Mouse (Mus musculus): Measurements from ENCODE around the gene Adgrl2. TPM values are rescaled to one million over a fixed set of nuclear protein-coding genes. Genes with fewer than 3 reads are reported as not detected.

Gene Adgrl2
- polyA plus RNA-seq, 1 experiment from 2014 or later, result 138 TPM

GRCm38 (mm10) chr3:148833070-148833769 is 157.1 kb downstream of the Adgrl2 start:
- Histone ChIP-seq H3K9ac (no peak overlapping the region), H3K4me3 (no peak overlapping the region), H3K9me3 (no peaks in the 10 kb centered on the region), H3K36me3 (peaks cover 43% of the 10 kb centered on the region), H3K4me2 (no peak overlapping the region), H3K27me3 (no peaks in the 10 kb centered on the region), H3K27ac (replicated peaks) (no peak overlapping the region), H3K4me1 (replicated peaks) (peaks cover 3% of the 10 kb centered on the region; the same call in 1 of the 2 replicates)
- no peak for ATAC-seq (ENCODE audit: low FRiP score, low read depth)
- 92% methylated on average over 20 of the region's 20 CpGs for WGBS

GRCm38 (mm10) chr3:148832001-148832400 is 158.4 kb downstream of the Adgrl2 start:
- Histone ChIP-seq H3K9ac (no peak overlapping the region), H3K27me3 (no peaks in the 10 kb centered on the region), H3K9me3 (no peaks in the 10 kb centered on the region), H3K36me3 (peaks cover 38% of the 10 kb centered on the region), H3K4me1 (replicated peaks) (no peaks in the 10 kb centered on the region; the same call in 1 of the 2 replicates), H3K4me3 (no peak overlapping the region), H3K27ac (replicated peaks) (no peak overlapping the region), H3K4me2 (no peak overlapping the region)
- 56% methylated on average over 4 of the region's 4 CpGs for WGBS
- 0 out of 2 replicates have a peak, but pooled peaks have one; percentile 56 for ATAC-seq (ENCODE audit: low FRiP score, low read depth)

- Histone ChIP-seq H3K27ac (replicated peaks) (no peak overlapping the region), H3K4me1 (replicated peaks) (no peaks in the 10 kb centered on the region; the same call in 1 of the 2 replicates), H3K9ac (no peak overlapping the region), H3K27me3 (no peaks in the 10 kb centered on the region), H3K4me2 (no peak overlapping the region), H3K36me3 (peaks cover 30% of the 10 kb centered on the region), H3K4me3 (no peak overlapping the region), H3K9me3 (no peaks in the 10 kb centered on the region)
- no peak for ATAC-seq (ENCODE audit: low FRiP score, low read depth)
- 61% methylated on average over 10 of the region's 10 CpGs for WGBS
Observed at GRCm38 (mm10) chr3:148828519-148828918, 161.8 kb downstream of the Adgrl2 start.

DNA sequence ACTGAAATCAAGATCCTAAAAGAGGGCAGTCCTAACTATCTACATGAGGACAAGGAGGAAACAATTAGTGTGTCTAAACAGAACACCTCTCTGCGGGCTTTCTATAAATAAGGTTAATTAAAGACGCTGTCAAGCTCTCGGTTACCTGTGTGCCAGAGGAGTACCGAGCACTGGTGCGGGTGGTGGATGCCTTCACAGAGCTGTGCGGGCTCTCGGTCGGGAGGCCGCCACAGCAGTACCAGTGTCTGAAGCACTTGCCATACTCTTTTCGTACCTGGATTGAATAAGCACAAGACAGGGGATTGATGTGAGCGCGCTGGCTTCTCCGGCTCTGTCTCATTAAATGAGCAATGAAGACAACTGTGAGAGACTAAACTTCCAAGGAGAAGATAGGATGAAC is 166.8 kb downstream of the Adgrl2 start:
- H3K36me3 ChIP-seq, result peaks cover 53% of the 10 kb centered on the region
- no peak for ATAC-seq (ENCODE audit: low FRiP score, low read depth)
- no peak overlapping the region for H3K4me3 ChIP-seq
- no peak overlapping the region for H3K4me2 ChIP-seq
- H3K9ac ChIP-seq, result no peak overlapping the region
- no peaks in the 10 kb centered on the region for H3K27me3 ChIP-seq
- H3K9me3 ChIP-seq, result no peaks in the 10 kb centered on the region
- H3K27ac ChIP-seq (replicated peaks), result no peak overlapping the region
- 95% methylated on average over 13 of the region's 13 CpGs for WGBS
- no peaks in the 10 kb centered on the region for H3K4me1 ChIP-seq (replicated peaks)

DNA sequence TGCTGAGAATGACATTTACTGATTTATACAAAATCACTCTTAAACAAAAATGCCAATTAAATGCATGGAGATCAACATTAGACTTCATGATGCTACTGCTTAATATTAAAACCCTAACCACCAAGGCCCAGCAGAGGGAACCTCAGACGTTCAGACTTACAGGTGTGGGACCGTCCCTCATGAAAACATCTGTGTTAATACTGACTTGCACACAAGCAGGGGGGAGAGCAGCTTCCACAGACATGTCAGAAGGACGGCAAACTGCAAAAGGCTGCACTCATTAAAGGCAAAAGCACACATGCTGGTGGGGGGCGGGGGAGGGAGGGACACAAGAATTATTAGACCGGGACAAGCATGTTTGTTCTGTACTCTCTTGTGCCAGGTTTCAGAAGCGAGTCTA is 168.7 kb downstream of the Adgrl2 start:
- no peaks in the 10 kb centered on the region for H3K4me1 ChIP-seq (replicated peaks)
- peaks cover 68% of the 10 kb centered on the region for H3K36me3 ChIP-seq
- H3K27me3 ChIP-seq, result no peaks in the 10 kb centered on the region
- WGBS, result 75% methylated on average over 6 of the region's 6 CpGs
- no peaks in the 10 kb centered on the region for H3K9me3 ChIP-seq
- H3K4me3 ChIP-seq, result no peak overlapping the region
- no peak overlapping the region for H3K4me2 ChIP-seq
- H3K9ac ChIP-seq, result no peak overlapping the region
- H3K27ac ChIP-seq (replicated peaks), result no peak overlapping the region
- no peak for ATAC-seq (ENCODE audit: low FRiP score, low read depth)

- Histone ChIP-seq H3K4me1 (replicated peaks) (no peaks in the 10 kb centered on the region), H3K4me2 (0 out of 2 replicates have a peak overlapping the region, but pooled peaks have one; percentile 2), H3K9me3 (no peaks in the 10 kb centered on the region), H3K9ac (no peak overlapping the region), H3K27me3 (no peaks in the 10 kb centered on the region), H3K4me3 (0 out of 2 replicates have a peak overlapping the region, but pooled peaks have one; percentile 12), H3K27ac (replicated peaks) (0 out of 2 replicates have a peak overlapping the region, but pooled peaks have one; percentile 29), H3K36me3 (peaks cover 66% of the 10 kb centered on the region)
- ATAC-seq (ENCODE audit: low FRiP score, low read depth), result peak; percentile 63
- WGBS, result 82% methylated on average over 33 of the region's 33 CpGs
Observed at GRCm38 (mm10) chr3:148819323-148820046, 170.9 kb downstream of the Adgrl2 start.

DNA sequence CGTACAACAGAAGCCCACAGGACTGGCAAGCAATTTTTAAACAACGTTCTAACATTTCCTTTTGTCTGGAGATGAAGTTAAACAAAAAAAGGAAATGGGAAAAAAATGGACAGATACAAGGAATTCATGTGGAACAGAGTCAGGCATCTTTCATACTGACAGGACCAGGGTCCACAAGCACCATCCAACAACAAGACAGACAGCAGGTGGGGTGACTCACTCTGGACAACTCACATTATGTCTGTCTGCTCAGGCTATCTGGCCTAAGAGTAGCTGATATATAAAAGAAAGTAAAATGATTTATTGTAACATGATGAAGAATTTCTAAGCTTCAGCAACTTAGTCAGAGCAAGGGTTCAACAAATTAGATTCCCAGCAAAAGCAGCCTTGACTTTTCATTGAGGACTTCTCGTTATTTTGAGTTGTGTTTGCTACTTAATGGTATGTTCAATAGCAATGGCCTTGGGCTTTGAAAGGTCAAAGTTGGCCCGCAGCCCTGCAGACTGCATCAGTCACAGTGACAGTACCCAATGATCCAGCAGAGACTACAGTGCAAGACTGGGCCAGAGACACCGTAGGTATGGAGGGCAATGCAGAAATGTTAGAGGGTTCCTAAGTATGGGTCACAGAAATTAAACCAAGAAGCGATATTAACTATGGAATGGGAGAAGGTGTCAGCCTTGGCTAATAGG is 171.8 kb downstream of the Adgrl2 start:
- ATAC-seq (ENCODE audit: low FRiP score, low read depth), result no peak
- whole genome bisulfite sequencing, result 83% methylated on average over 6 of the region's 6 CpGs
- Histone ChIP-seq H3K9me3 (no peaks in the 10 kb centered on the region), H3K4me2 (no peak overlapping the region), H3K9ac (no peak overlapping the region), H3K4me3 (no peak overlapping the region), H3K4me1 (replicated peaks) (no peaks in the 10 kb centered on the region), H3K27ac (replicated peaks) (no peak overlapping the region), H3K36me3 (peaks cover 57% of the 10 kb centered on the region), H3K27me3 (no peaks in the 10 kb centered on the region)

DNA sequence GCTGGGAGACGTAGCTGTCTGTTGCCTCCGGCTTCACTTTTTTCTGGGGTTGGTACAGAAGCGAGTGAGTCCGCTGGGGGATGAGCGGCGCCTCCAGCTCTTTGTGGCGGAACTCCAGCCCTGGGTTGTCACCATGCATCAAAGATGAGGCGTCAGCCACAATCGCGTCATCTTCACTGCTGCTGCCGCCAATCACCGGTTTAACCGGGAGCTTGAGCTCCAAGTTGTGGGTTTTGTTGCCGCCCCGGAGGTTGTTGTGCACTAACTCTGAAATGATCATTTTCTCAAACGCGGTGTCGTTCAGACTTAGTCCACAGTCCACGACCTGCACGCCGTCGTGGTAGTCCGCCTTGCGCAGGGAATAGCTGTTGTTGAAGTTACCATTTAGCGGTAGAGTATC is 172.9 kb downstream of the Adgrl2 start:
- peaks cover 46% of the 10 kb centered on the region for H3K36me3 ChIP-seq
- no peaks in the 10 kb centered on the region for H3K9me3 ChIP-seq
- H3K9ac ChIP-seq, result no peak overlapping the region
- no peak overlapping the region for H3K4me2 ChIP-seq
- no peaks in the 10 kb centered on the region for H3K4me1 ChIP-seq (replicated peaks)
- H3K27ac ChIP-seq (replicated peaks), result no peak overlapping the region
- ATAC-seq (ENCODE audit: low FRiP score, low read depth), result no peak
- H3K27me3 ChIP-seq, result no peaks in the 10 kb centered on the region
- no peak overlapping the region for H3K4me3 ChIP-seq
- WGBS, result 98% methylated on average over 25 of the region's 25 CpGs

DNA sequence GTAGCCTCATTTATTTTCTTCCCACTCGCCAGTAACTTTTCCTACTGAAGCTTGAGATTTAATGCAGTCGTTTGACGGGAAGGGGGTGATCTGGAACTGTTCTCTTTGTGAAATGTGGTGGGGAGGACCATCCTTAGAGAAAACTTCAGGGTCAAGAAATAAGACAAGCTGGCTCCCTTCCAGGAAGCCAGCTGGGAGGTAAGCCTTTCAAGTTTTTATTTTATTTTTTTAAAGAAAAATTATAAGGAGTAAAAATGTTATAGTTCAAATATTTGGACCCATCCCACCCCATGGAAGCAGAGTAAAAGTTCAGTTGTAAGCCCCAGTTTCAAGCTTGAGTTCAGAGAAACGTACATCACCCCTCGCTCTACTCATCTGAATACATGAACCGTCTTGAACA is 177.2 kb downstream of the Adgrl2 start:
- Histone ChIP-seq H3K27me3 (no peaks in the 10 kb centered on the region), H3K27ac (replicated peaks) (no peak overlapping the region), H3K9ac (no peak overlapping the region), H3K4me2 (no peak overlapping the region), H3K36me3 (peaks cover 24% of the 10 kb centered on the region), H3K9me3 (no peaks in the 10 kb centered on the region), H3K4me1 (replicated peaks) (no peaks in the 10 kb centered on the region), H3K4me3 (no peak overlapping the region)
- WGBS, result 70% methylated on average over 6 of the region's 6 CpGs
- ATAC-seq (ENCODE audit: low FRiP score, low read depth), result no peak

- Histone ChIP-seq H3K4me2 (no peak overlapping the region), H3K4me3 (no peak overlapping the region), H3K27me3 (no peaks in the 10 kb centered on the region), H3K36me3 (peaks cover 14% of the 10 kb centered on the region), H3K9ac (no peak overlapping the region), H3K27ac (replicated peaks) (no peak overlapping the region), H3K4me1 (replicated peaks) (no peaks in the 10 kb centered on the region), H3K9me3 (no peaks in the 10 kb centered on the region)
- ATAC-seq (ENCODE audit: low FRiP score, low read depth), result no peak
- 25% methylated on average over 1 of the region's 1 CpGs for WGBS
Observed at GRCm38 (mm10) chr3:148812059-148812458, 178.3 kb downstream of the Adgrl2 start.

- no peak overlapping the region for H3K4me2 ChIP-seq
- no peak overlapping the region for H3K4me3 ChIP-seq
- H3K4me1 ChIP-seq (replicated peaks), result no peaks in the 10 kb centered on the region
- WGBS, result 88% methylated on average over 9 of the region's 9 CpGs
- ATAC-seq (ENCODE audit: low FRiP score, low read depth), result no peak
- H3K27me3 ChIP-seq, result no peaks in the 10 kb centered on the region
- H3K36me3 ChIP-seq, result no peaks in the 10 kb centered on the region
- H3K9ac ChIP-seq, result no peak overlapping the region
- no peaks in the 10 kb centered on the region for H3K9me3 ChIP-seq
- no peak overlapping the region for H3K27ac ChIP-seq (replicated peaks)
Observed at GRCm38 (mm10) chr3:148806977-148807376, 183.4 kb downstream of the Adgrl2 start.

Data from hindbrain, embryonic 15.5 days (tissue).